8 mouse cellular contexts compared by ENCODE assay signal in genomic region chr10:60985109-60985576, GRCm38 (mm10).
DNase-seq lines count a peak whose midpoint lies in the region; ATAC-seq and TF ChIP-seq lines count a peak whose summit lies in the region.

No protein-coding gene starts in this region.

- H3K27ac ChIP-seq in left cerebral cortex, adult 2 months: no peak overlapping the region
- H3K27ac ChIP-seq in forebrain, embryonic 12.5 days: 0 out of 2 replicates have a peak overlapping the region, but pooled peaks have one; percentile 25
- no peak overlapping the region for H3K27ac ChIP-seq in lung, postnatal 0 days (ENCODE audit: low read length)
- H3K27ac ChIP-seq in stomach, postnatal 0 days (replicated peaks): no peak overlapping the region

- no peaks in the 10 kb centered on the region for H3K36me3 ChIP-seq in forebrain, embryonic 12.5 days (replicated peaks)
- no peaks in the 10 kb centered on the region for H3K36me3 ChIP-seq in lung, postnatal 0 days (ENCODE audit: insufficient read depth, low read length)
- no peaks in the 10 kb centered on the region for H3K36me3 ChIP-seq in stomach, postnatal 0 days (ENCODE audit: control insufficient read depth, insufficient read depth, low read length)

- ATAC-seq in forebrain, embryonic 12.5 days (ENCODE audit: low FRiP score): peak; percentile 71
- ATAC-seq in lung, postnatal 0 days: peak; percentile 46; the same call in 1 of the 2 replicates
- ATAC-seq in stomach, postnatal 0 days (ENCODE audit: low FRiP score, low TSS enrichment): 0 out of 2 replicates have a peak, but pooled peaks have one; percentile 26
- no peak for ATAC-seq in cerebellum, adult (ENCODE audit: insufficient number of reproducible peaks, low FRiP score, low TSS enrichment)

- no peak overlapping the region for H3K9ac ChIP-seq in forebrain, embryonic 12.5 days
- no peak overlapping the region for H3K9ac ChIP-seq in lung, postnatal 0 days (replicated peaks; ENCODE audit: low read depth)
- H3K9ac ChIP-seq in stomach, postnatal 0 days (ENCODE audit: low read length): no peak overlapping the region

- DNase-seq in left cerebral cortex, adult 2 months (ENCODE audit: extremely low spot score in 1 of 2, low spot score in 2 of 2): no peak
- no peak for DNase-seq in left cerebral cortex, postnatal 36 days (ENCODE audit: low spot score in 2 of 2)
- DNase-seq in adrenal gland, adult 18-20 months (ENCODE audit: low spot score in 2 of 2): peak; percentile 25 to 31
- DNase-seq in lung, postnatal 0 days (ENCODE audit: low spot score): peak; percentile 53
- peak; percentile 31 for DNase-seq in stomach, postnatal 0 days (ENCODE audit: low spot score)
- no peak for DNase-seq in right cerebral cortex, adult 18-20 months

- peak; percentile 39 for TF ChIP-seq CTCF in left cerebral cortex, adult 2 months (IDR thresholded peaks at IDR 0.05)
- peak; percentile 79 for TF ChIP-seq CTCF in lung, postnatal 0 days (IDR thresholded peaks at IDR 0.05)
- TF ChIP-seq CTCF in stomach, postnatal 0 days (IDR thresholded peaks at IDR 0.05; ENCODE audit: low read depth): peak; percentile 78

- WGBS in forebrain, embryonic 12.5 days: 3% methylated on average over 10 of the region's 10 CpGs
- WGBS in lung, postnatal 0 days: 13% methylated on average over 10 of the region's 10 CpGs
- 15% methylated on average over 10 of the region's 10 CpGs for WGBS in stomach, postnatal 0 days

- no peak overlapping the region for H3K4me3 ChIP-seq in left cerebral cortex, adult 2 months
- no peak overlapping the region for H3K4me3 ChIP-seq in forebrain, embryonic 12.5 days (replicated peaks)
- no peak overlapping the region for H3K4me3 ChIP-seq in lung, postnatal 0 days (ENCODE audit: low read depth, low read length)
- H3K4me3 ChIP-seq in stomach, postnatal 0 days (ENCODE audit: low read depth, low read length): no peak overlapping the region

- no peak overlapping the region for H3K4me2 ChIP-seq in forebrain, embryonic 12.5 days
- no peak overlapping the region for H3K4me2 ChIP-seq in lung, postnatal 0 days (replicated peaks; ENCODE audit: low read depth, low read length)
- H3K4me2 ChIP-seq in stomach, postnatal 0 days (replicated peaks; ENCODE audit: low read depth): no peak overlapping the region

- intact Hi-C loops in left cerebral cortex, adult 2 months (cut with DNase I): no loop called here
- intact Hi-C loops in left cerebral cortex, postnatal 36 days (cut with DNase I): no loop called here

- no peak for TF ChIP-seq EP300 in lung, postnatal 0 days (IDR thresholded peaks at IDR 0.05)
- TF ChIP-seq EP300 in stomach, postnatal 0 days (optimal IDR thresholded peaks at IDR 0.05): no peak

- H3K27me3 ChIP-seq in forebrain, embryonic 12.5 days: 0 out of 2 replicates have a peak, but pooled peaks cover 4% of the 10 kb centered on the region
- no peaks in the 10 kb centered on the region for H3K27me3 ChIP-seq in lung, postnatal 0 days (replicated peaks; ENCODE audit: insufficient read depth, low read length)
- no peaks in the 10 kb centered on the region for H3K27me3 ChIP-seq in stomach, postnatal 0 days (ENCODE audit: control insufficient read depth, insufficient read depth, low read length)

- H3K4me1 ChIP-seq in forebrain, embryonic 12.5 days: peaks cover 21% of the 10 kb centered on the region; the same call in 1 of the 2 replicates
- no peaks in the 10 kb centered on the region for H3K4me1 ChIP-seq in lung, postnatal 0 days (ENCODE audit: insufficient read depth, low read depth, low read length)
- no peaks in the 10 kb centered on the region for H3K4me1 ChIP-seq in stomach, postnatal 0 days (replicated peaks; ENCODE audit: control insufficient read depth, insufficient read depth)

- no peaks in the 10 kb centered on the region for H3K9me3 ChIP-seq in forebrain, embryonic 12.5 days
- H3K9me3 ChIP-seq in lung, postnatal 0 days (ENCODE audit: low read length): no peaks in the 10 kb centered on the region
- H3K9me3 ChIP-seq in stomach, postnatal 0 days (ENCODE audit: control insufficient read depth, low read length): no peaks in the 10 kb centered on the region

Comparison
In these comparisons a context has a peak if more than half of its experiments do, and no peak if none do; other contexts are left out.
1. DNase-seq: peak in adrenal gland, adult 18-20 months (2 of 2), lung, postnatal 0 days (single experiment) and stomach, postnatal 0 days (single experiment); none in left cerebral cortex, adult 2 months (0 of 2), left cerebral cortex, postnatal 36 days (0 of 2) and right cerebral cortex, adult 18-20 months (single experiment).
2. Peak in every context shown above with its lines, with median percentiles within 50 percentile points of each other: CTCF ChIP-seq.